Mouse (Mus musculus): ENCODE results near the gene Vash2.

- TF ChIP-seq CTCF (IDR thresholded peaks at IDR 0.05; ENCODE audit: low read depth, low read length) (no peak), POLR2A (IDR thresholded peaks at IDR 0.05; ENCODE audit: extremely low read depth, insufficient read depth, low read length) (no peak)
Observed at GRCm38 (mm10) chr1:190981412-190981811, 2.3 kb upstream of the Vash2 start.
